Mouse (Mus musculus): ENCODE data around the gene Scgb1b30. TPM values are rescaled to one million over a fixed set of nuclear protein-coding genes. Genes with fewer than 3 reads are reported as not detected.

Gene Scgb1b30
- polyA plus RNA-seq, 1 experiment from 2014 or later: not detected

GRCm38 (mm10) chr7:34133117-34133762 lies 38.0 kb downstream of the Scgb1b30 start, which contains the start of gene Wtip:
TSS of gene Wtip (minus strand) at chr7:34133268.
- no peaks in the 10 kb centered on the region for H3K36me3 ChIP-seq (ENCODE audit: insufficient read depth, low read length)
- H3K9ac ChIP-seq (ENCODE audit: low read depth, low read length): peak within 1 kb of the TSS; percentile 98
- H3K9me3 ChIP-seq (replicated peaks; ENCODE audit: low read length): no peaks in the 10 kb centered on the region
- peak within 1 kb of the TSS; percentile 91 for H3K27ac ChIP-seq
- ATAC-seq (replicated peaks; ENCODE audit: low FRiP score, low read depth): peak; percentile 93
- no peaks in the 10 kb centered on the region for H3K27me3 ChIP-seq (ENCODE audit: insufficient read depth, low read length)
- H3K4me3 ChIP-seq (replicated peaks; ENCODE audit: low read depth, low read length): peak within 1 kb of the TSS; percentile 89
- H3K4me1 ChIP-seq (replicated peaks; ENCODE audit: insufficient read depth, low read length): 0 out of 2 replicates have a peak, but pooled peaks cover 4% of the 10 kb centered on the region
- no peak for TF ChIP-seq CTCF (IDR thresholded peaks at IDR 0.05; ENCODE audit: low read depth)
- DNase-seq (ENCODE audit: low spot score): peak; percentile 93
- H3K4me2 ChIP-seq (ENCODE audit: low read length): peak within 1 kb of the TSS; percentile 72
- 1% methylated on average over 24 of the region's 65 CpGs for WGBS

DNA sequence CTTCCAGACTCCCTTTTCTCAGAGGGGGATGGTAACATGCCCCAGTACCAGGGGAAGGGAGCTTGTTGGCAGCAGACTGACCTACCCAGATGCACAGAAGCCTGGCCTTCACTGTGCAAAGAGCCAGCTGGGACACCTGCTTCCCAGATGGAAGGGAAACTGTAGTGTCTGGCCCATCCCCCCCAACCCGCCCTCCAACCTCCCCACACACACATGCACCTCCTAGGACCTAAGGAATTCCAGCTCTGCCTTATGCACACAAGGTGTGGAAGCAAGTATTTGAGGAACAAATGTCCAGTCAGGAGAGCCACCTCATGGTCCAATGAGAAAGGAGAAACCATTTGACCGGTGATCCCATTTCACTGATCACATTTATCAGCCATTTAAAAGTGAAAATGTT lies 39.1 kb downstream of the Scgb1b30 start:
- Histone ChIP-seq H3K27me3 (ENCODE audit: insufficient read depth, low read length) (no peaks in the 10 kb centered on the region), H3K36me3 (ENCODE audit: insufficient read depth, low read length) (no peaks in the 10 kb centered on the region), H3K9ac (ENCODE audit: low read depth, low read length) (no peak overlapping the region), H3K4me3 (replicated peaks; ENCODE audit: low read depth, low read length) (no peak overlapping the region), H3K4me1 (replicated peaks; ENCODE audit: insufficient read depth, low read length) (0 out of 2 replicates have a peak, but pooled peaks cover 4% of the 10 kb centered on the region), H3K9me3 (replicated peaks; ENCODE audit: low read length) (no peaks in the 10 kb centered on the region), H3K27ac (no peak overlapping the region), H3K4me2 (ENCODE audit: low read length) (no peak overlapping the region)
- ATAC-seq (replicated peaks; ENCODE audit: low FRiP score, low read depth) (no peak), DNase-seq (ENCODE audit: low spot score) (no peak)
- no peak for TF ChIP-seq CTCF (IDR thresholded peaks at IDR 0.05; ENCODE audit: low read depth)
- 95% methylated on average over 2 of the region's 2 CpGs for WGBS

DNA sequence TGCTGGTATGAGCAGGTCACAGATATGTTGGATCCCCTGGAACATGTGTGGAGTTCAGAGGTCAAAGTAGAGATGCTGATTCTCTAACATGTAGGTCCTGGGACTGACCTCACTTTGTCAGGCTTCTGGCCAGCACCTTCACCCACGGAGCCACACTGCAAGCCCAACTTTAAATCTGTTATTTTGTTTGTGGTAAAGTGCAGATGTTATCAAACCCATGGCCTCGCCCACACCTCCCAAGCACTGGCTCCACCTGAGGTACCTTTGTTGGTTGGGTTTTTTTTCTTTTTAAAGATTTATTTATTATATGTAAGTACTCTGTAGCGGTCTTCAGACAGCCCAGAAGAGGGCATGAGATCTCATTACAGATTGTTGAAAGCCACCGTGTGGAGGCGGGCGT lies 44.3 kb downstream of the Scgb1b30 start:
- Histone ChIP-seq H3K4me3 (replicated peaks; ENCODE audit: low read depth, low read length) (no peak overlapping the region), H3K27ac (no peak overlapping the region), H3K9me3 (replicated peaks; ENCODE audit: low read length) (no peaks in the 10 kb centered on the region), H3K9ac (ENCODE audit: low read depth, low read length) (no peak overlapping the region), H3K4me1 (replicated peaks; ENCODE audit: insufficient read depth, low read length) (no peaks in the 10 kb centered on the region), H3K27me3 (ENCODE audit: insufficient read depth, low read length) (no peaks in the 10 kb centered on the region), H3K4me2 (ENCODE audit: low read length) (no peak overlapping the region), H3K36me3 (ENCODE audit: insufficient read depth, low read length) (peaks cover 41% of the 10 kb centered on the region)
- ATAC-seq (replicated peaks; ENCODE audit: low FRiP score, low read depth) (no peak; the same call in 1 of the 2 replicates), DNase-seq (ENCODE audit: low spot score) (no peak)
- TF ChIP-seq CTCF (IDR thresholded peaks at IDR 0.05; ENCODE audit: low read depth): no peak
- WGBS: 87% methylated on average over 6 of the region's 6 CpGs

DNA sequence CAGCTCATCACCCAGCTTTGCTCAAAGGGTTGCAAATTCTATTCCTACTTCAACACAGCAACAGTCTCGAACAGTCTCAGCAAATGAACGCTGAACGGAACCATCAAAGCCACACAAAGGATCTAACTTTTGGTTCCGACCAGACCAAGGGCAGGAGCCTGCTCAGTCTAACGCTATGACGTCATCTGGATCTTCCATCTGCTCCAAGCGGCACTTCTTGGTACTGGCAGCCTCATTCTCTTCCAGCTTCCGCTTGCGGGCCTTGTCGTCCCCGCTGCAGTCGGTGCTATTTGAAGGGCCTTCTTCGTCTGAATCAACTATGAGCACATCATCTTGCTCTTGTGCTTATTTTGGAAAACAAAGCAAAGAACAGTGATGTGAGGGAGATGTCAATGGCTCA lies 45.9 kb downstream of the Scgb1b30 start:
- Histone ChIP-seq H3K4me3 (replicated peaks; ENCODE audit: low read depth, low read length) (no peak overlapping the region), H3K9ac (ENCODE audit: low read depth, low read length) (no peak overlapping the region), H3K4me2 (ENCODE audit: low read length) (no peak overlapping the region), H3K4me1 (replicated peaks; ENCODE audit: insufficient read depth, low read length) (no peaks in the 10 kb centered on the region), H3K27me3 (ENCODE audit: insufficient read depth, low read length) (no peaks in the 10 kb centered on the region), H3K36me3 (ENCODE audit: insufficient read depth, low read length) (peaks cover 53% of the 10 kb centered on the region), H3K9me3 (replicated peaks; ENCODE audit: low read length) (no peaks in the 10 kb centered on the region), H3K27ac (no peak overlapping the region)
- no peak for TF ChIP-seq CTCF (IDR thresholded peaks at IDR 0.05; ENCODE audit: low read depth)
- no peak for ATAC-seq (replicated peaks; ENCODE audit: low FRiP score, low read depth)
- DNase-seq (ENCODE audit: low spot score): no peak
- 97% methylated on average over 13 of the region's 13 CpGs for WGBS

DNA sequence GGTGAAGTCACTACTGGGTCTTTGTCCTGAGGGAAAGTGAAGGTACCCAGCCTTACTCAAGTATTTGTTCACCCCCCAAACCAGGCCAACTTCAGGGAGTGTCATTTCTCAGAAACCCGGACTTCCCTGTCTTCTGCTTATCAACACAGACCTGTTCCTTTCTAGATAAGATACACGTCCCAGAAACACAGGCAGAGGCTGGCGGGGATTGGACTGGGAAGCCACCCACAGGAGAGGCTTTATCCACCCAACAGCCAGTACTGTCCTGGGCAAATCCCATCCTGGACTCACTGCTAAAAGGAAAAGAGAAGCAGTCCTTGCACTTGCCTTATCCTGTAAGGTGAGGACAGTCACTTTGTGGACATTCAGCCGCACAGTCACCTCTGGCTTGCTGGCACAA lies 52.0 kb downstream of the Scgb1b30 start:
- no peaks in the 10 kb centered on the region for H3K27me3 ChIP-seq (ENCODE audit: insufficient read depth, low read length)

More for the DNA sequence above, 52.0 kb downstream of the Scgb1b30 start:
- DNase-seq (ENCODE audit: low spot score) (no peak), ATAC-seq (replicated peaks; ENCODE audit: low FRiP score, low read depth) (no peak)
- H3K4me3 ChIP-seq (replicated peaks; ENCODE audit: low read depth, low read length): no peak overlapping the region
- H3K4me1 ChIP-seq (replicated peaks; ENCODE audit: insufficient read depth, low read length): no peaks in the 10 kb centered on the region
- no peak overlapping the region for H3K9ac ChIP-seq (ENCODE audit: low read depth, low read length)
- peaks cover 81% of the 10 kb centered on the region for H3K36me3 ChIP-seq (ENCODE audit: insufficient read depth, low read length)
- no peak overlapping the region for H3K27ac ChIP-seq
- WGBS: 93% methylated on average over 4 of the region's 4 CpGs
- TF ChIP-seq CTCF (IDR thresholded peaks at IDR 0.05; ENCODE audit: low read depth): no peak
- H3K4me2 ChIP-seq (ENCODE audit: low read length): no peak overlapping the region
- no peaks in the 10 kb centered on the region for H3K9me3 ChIP-seq (replicated peaks; ENCODE audit: low read length)

Other genes starting within 250 kb of the Scgb1b30 start
- not detected in 2 replicates for gene Scgb2b26, start 150.4 kb upstream of the Scgb1b30 start, polyA plus RNA-seq (2015; fragmentation: Nextera tagmentation; extraction: Ambion mirVana)
- not detected in 2 replicates for gene Scgb2b27, start 81.5 kb upstream of the Scgb1b30 start, polyA plus RNA-seq (2015; fragmentation: Nextera tagmentation; extraction: Ambion mirVana)
- gene Scgb1b27, start 73.9 kb upstream of the Scgb1b30 start, polyA plus RNA-seq (2015; fragmentation: Nextera tagmentation; extraction: Ambion mirVana): not detected in 2 replicates
- 6.3 and 8.0 TPM in 2 replicates for gene Wtip, start 37.8 kb downstream of the Scgb1b30 start, polyA plus RNA-seq (2015; fragmentation: Nextera tagmentation; extraction: Ambion mirVana)
- 133 and 146 TPM in 2 replicates for gene Uba2, start 74.2 kb downstream of the Scgb1b30 start, polyA plus RNA-seq (2015; fragmentation: Nextera tagmentation; extraction: Ambion mirVana)
- 51.4 and 54.5 TPM in 2 replicates for gene Pdcd2l, start 101.2 kb downstream of the Scgb1b30 start, polyA plus RNA-seq (2015; fragmentation: Nextera tagmentation; extraction: Ambion mirVana)
- gene Gpi1, start 134.9 kb downstream of the Scgb1b30 start, polyA plus RNA-seq (2015; fragmentation: Nextera tagmentation; extraction: Ambion mirVana): 323 and 356 TPM in 2 replicates
- gene Gm6096, start 155.6 kb downstream of the Scgb1b30 start, polyA plus RNA-seq (2015; fragmentation: Nextera tagmentation; extraction: Ambion mirVana): 0.32 TPM in 1 of 2 replicates, not detected in the other
- 39.1 and 41.2 TPM in 2 replicates for gene 4931406P16Rik, start 218.1 kb downstream of the Scgb1b30 start, polyA plus RNA-seq (2015; fragmentation: Nextera tagmentation; extraction: Ambion mirVana)

Data from kidney, postnatal 0 days (tissue).